Mouse (Mus musculus) stomach, postnatal 0 days (tissue): Measurements from ENCODE around the gene Vax1.

Experiments
- CTCF ChIP-seq: IDR thresholded peaks from 2 replicates; pipeline ENCODE4 v1.5.1; 2016; ENCODE audit warnings: antibody characterized with exemption, low read depth, mild to moderate bottlenecking, moderate library complexity
- EP300 ChIP-seq: optimal IDR thresholded peaks from 2 replicates; pipeline ENCODE3; 2016; ENCODE audit warnings: antibody characterized with exemption

GRCm38 (mm10) chr19:59172781-59173180, 2.9 kb upstream of the Vax1 start:
- TF ChIP-seq EP300, result no peak
- TF ChIP-seq CTCF, result no peak
